Mouse (Mus musculus): ENCODE measurements around the gene Sgms2.

- TF ChIP-seq CHD2 (IDR thresholded peaks at IDR 0.05; ENCODE audit: low read length), result no peak
- no peak for TF ChIP-seq POLR2A (IDR thresholded peaks at IDR 0.05; ENCODE audit: control insufficient read depth in 1 of 2, insufficient read depth in 1 of 2, low read depth in 1 of 2, low read length in 2 of 2, poor library complexity in 1 of 2)
Observed at GRCm38 (mm10) chr3:131270381-131270780, 220.8 kb downstream of the Sgms2 start.
